In genomic region chr12:4488411-4488810, GRCm38 (mm10) we compare ENCODE assay signal across 12 mouse cellular contexts. TPM values are rescaled to one million over a fixed set of nuclear protein-coding genes. Genes with fewer than 3 reads are reported as not detected.
DNase-seq lines count a peak whose midpoint lies in the region; ATAC-seq and TF ChIP-seq lines count a peak whose summit lies in the region.
"Had no signal": no experiment of that assay in that cellular context is flagged by ENCODE, and none has a peak within 500 bp of the region (broad histone marks: within the 10 kb centered on the region; RNA-seq: fewer than 3 reads in every experiment).

No protein-coding gene starts in this region.

- 72% methylated on average over 6 of the region's 6 CpGs for WGBS in midbrain, postnatal 0 days
- WGBS in midbrain, embryonic 14.5 days, result 78% methylated on average over 6 of the region's 6 CpGs

- no peak overlapping the region for H3K27ac ChIP-seq in midbrain, postnatal 0 days (ENCODE audit: low read depth, low read length)
- H3K27ac ChIP-seq in midbrain, embryonic 14.5 days (replicated peaks; ENCODE audit: low read depth, low read length), result no peak overlapping the region

- H3K36me3 ChIP-seq in midbrain, postnatal 0 days (ENCODE audit: insufficient read depth, low read length), result no peaks in the 10 kb centered on the region
- no peaks in the 10 kb centered on the region for H3K36me3 ChIP-seq in midbrain, embryonic 14.5 days (ENCODE audit: control insufficient read depth, insufficient read depth, low read length)

- no peaks in the 10 kb centered on the region for H3K9me3 ChIP-seq in midbrain, postnatal 0 days (ENCODE audit: low read length)
- no peaks in the 10 kb centered on the region for H3K9me3 ChIP-seq in midbrain, embryonic 14.5 days (ENCODE audit: control insufficient read depth, low read length)

- TF ChIP-seq CTCF in midbrain, postnatal 0 days (IDR thresholded peaks at IDR 0.05), result no peak

- no peak overlapping the region for H3K4me3 ChIP-seq in midbrain, postnatal 0 days (ENCODE audit: low read depth, low read length)
- H3K4me3 ChIP-seq in midbrain, embryonic 14.5 days (replicated peaks; ENCODE audit: low read depth, low read length), result no peak overlapping the region
- H3K4me3 ChIP-seq: myocyte had no signal

- no peak overlapping the region for H3K9ac ChIP-seq in midbrain, postnatal 0 days (replicated peaks; ENCODE audit: low read length, poor library complexity, severe bottlenecking)
- H3K9ac ChIP-seq in midbrain, embryonic 14.5 days (replicated peaks; ENCODE audit: low read length), result no peak overlapping the region
- H3K9ac ChIP-seq: forebrain, postnatal 0 days had no signal

- H3K4me1 ChIP-seq in midbrain, postnatal 0 days (ENCODE audit: insufficient read depth, low read length), result no peaks in the 10 kb centered on the region
- no peaks in the 10 kb centered on the region for H3K4me1 ChIP-seq in midbrain, embryonic 14.5 days (ENCODE audit: control insufficient read depth, insufficient read depth, low read length)

- H3K27me3 ChIP-seq in midbrain, postnatal 0 days (ENCODE audit: insufficient read depth, low read length), result no peaks in the 10 kb centered on the region; the same call in 1 of the 2 replicates
- H3K27me3 ChIP-seq in midbrain, embryonic 14.5 days (ENCODE audit: control insufficient read depth, insufficient read depth, low read length), result no peaks in the 10 kb centered on the region

- no peak overlapping the region for H3K4me2 ChIP-seq in midbrain, postnatal 0 days (ENCODE audit: low read depth, low read length, poor library complexity, severe bottlenecking)
- H3K4me2 ChIP-seq in midbrain, embryonic 14.5 days (ENCODE audit: low read length), result no peak overlapping the region
- H3K4me2 ChIP-seq: liver, embryonic 11.5 days had no signal

- ATAC-seq in cerebellum, adult (ENCODE audit: insufficient number of reproducible peaks, low FRiP score, low TSS enrichment), result no peak
- no peak for ATAC-seq in midbrain, postnatal 0 days (ENCODE audit: low FRiP score)
- ATAC-seq in midbrain, embryonic 14.5 days (ENCODE audit: low FRiP score, low TSS enrichment), result no peak
- ATAC-seq: forebrain, postnatal 0 days; intestine, embryonic 16.5 days had no signal

- peak; percentile 17 for DNase-seq in cerebellum, adult 11-12 months
- peak; percentile 52 for DNase-seq in midbrain, postnatal 0 days (ENCODE audit: low spot score)
- no peak for DNase-seq in midbrain, embryonic 14.5 days
- peak; percentile 57 for DNase-seq in gonadal fat pad, adult 2 months (ENCODE audit: low read depth)
- peak; percentile 76 for DNase-seq in lung, postnatal 36 days
- no peak for DNase-seq in layer of hippocampus, adult 8-10 months (ENCODE audit: low spot score in 2 of 2)
- no peak for DNase-seq in right cerebral cortex, adult 2 months (ENCODE audit: low spot score in 2 of 2)
- DNase-seq: forebrain, postnatal 0 days had no signal

RNA-seq across cellular contexts. Expression of gene Ncoa1, which starts 11.4 kb away (rescaled TPM):
- 37.2 and 43.5 TPM in 2 replicates for total RNA-seq in midbrain, postnatal 0 days (2014; rRNA removed)
- 9.9 and 11.2 TPM in 2 replicates for polyA plus RNA-seq in midbrain, postnatal 0 days (2015; fragmentation: Nextera tagmentation; extraction: Ambion mirVana)
- polyA plus RNA-seq in midbrain, embryonic 14.5 days (2014; fragmentation: Nextera tagmentation; extraction: Ambion mirVana), result 13.9 and 19.4 TPM in 2 replicates
- 30.8 and 31.5 TPM in 2 replicates for polyA plus RNA-seq in gonadal fat pad, adult 2 months (2012; rRNA removed)
- total RNA-seq in layer of hippocampus, adult 8-10 months (2022), result 100 to 1,000 TPM; 116 to 149 (median 137) TPM

Comparison
In these comparisons a context has a peak if more than half of its experiments do, and no peak if none do; other contexts are left out.
1. DNase-seq: peak in cerebellum, adult 11-12 months (single experiment), midbrain, postnatal 0 days (single experiment), gonadal fat pad, adult 2 months (single experiment) and lung, postnatal 36 days (single experiment); none in midbrain, embryonic 14.5 days (single experiment), layer of hippocampus, adult 8-10 months (0 of 2) and right cerebral cortex, adult 2 months (0 of 2).